Mouse (Mus musculus) forebrain, postnatal 0 days (tissue): ENCODE measurements around the gene Cped1. TPM values are rescaled to one million over a fixed set of nuclear protein-coding genes. Genes with fewer than 3 reads are reported as not detected.
A peak's percentile ranks its signal among the peaks of the same experiment; 100 is the strongest.

ENCODE experiments used
- ATAC-seq: fragments of 200-750 bp; cut with Nextera tagmentation; 2 replicates; pipeline ENCODE4 v1.8.0; 2017; ENCODE audit warnings: mild to moderate bottlenecking, moderate library complexity
- DNase-seq: peaks from one replicate; pipeline ENCODE4 v3.0.0-alpha.2; 2015
- H3K27ac ChIP-seq: fragments of 300-500 bp; sonication (generic); 2 replicates; pipeline ENCODE4 v1.5.1; 2014; ENCODE audit warnings: low read depth, mild to moderate bottlenecking, antibody characterized with exemption, low read length, moderate library complexity, mixed read lengths
- H3K27me3 ChIP-seq: fragments of 300-500 bp; sonication (generic); 2 replicates; pipeline ENCODE4 v1.6.1; 2014; ENCODE audit warnings: mild to moderate bottlenecking, low read length, mixed read lengths; ENCODE audit not compliant: insufficient read depth
- H3K36me3 ChIP-seq: fragments of 300-500 bp; sonication (generic); 2 replicates; pipeline ENCODE4 v1.6.1; 2014; ENCODE audit warnings: mild to moderate bottlenecking, moderate library complexity; ENCODE audit not compliant: insufficient read depth
- H3K4me1 ChIP-seq: fragments of 300-500 bp; sonication (generic); 2 replicates; pipeline ENCODE4 v1.6.1; 2014; ENCODE audit warnings: antibody characterized with exemption; ENCODE audit not compliant: insufficient read depth
- H3K4me2 ChIP-seq: fragments of 300-500 bp; sonication (generic); 2 replicates; pipeline ENCODE4 v1.6.1; 2014; ENCODE audit warnings: low read depth, mild to moderate bottlenecking, moderate library complexity
- H3K4me3 ChIP-seq: fragments of 300-500 bp; sonication (generic); 2 replicates; pipeline ENCODE4 v1.5.1; 2014; ENCODE audit warnings: low read depth, low read length, mixed read lengths
- H3K9ac ChIP-seq: fragments of 300-500 bp; sonication (generic); 2 replicates; pipeline ENCODE4 v1.6.1; 2014; ENCODE audit warnings: mild to moderate bottlenecking
- H3K9me3 ChIP-seq: fragments of 300-500 bp; sonication (generic); 2 replicates; pipeline ENCODE4 v1.6.1; 2016; ENCODE audit warnings: low read length
- CTCF ChIP-seq: sonication (generic); IDR thresholded peaks from 2 replicates; pipeline ENCODE4 v1.5.1; 2016; ENCODE audit warnings: antibody characterized with exemption, control low read depth, low read depth
- WGBS: fragments of 180-500 bp; shearing (Covaris S2); extraction: QIAGEN DNeasy Blood & Tissue Kit; methylation state at CpG from one replicate; pipeline ENCODE4 v1.1.7; 2014; 5-methylcytosine and 5-hydroxymethylcytosine counted together
- polyA plus RNA-seq: library from polyadenylated mRNA; unstranded; fragments of >200 nt; fragmentation: Nextera tagmentation; extraction: Ambion mirVana; gene quantifications from 2 replicates; pipeline ENCODE4 v1.2.1, GENCODE M21; 2015
- total RNA-seq: library from RNA; depleted of rRNA; stranded (reverse); fragments of >200 nt; gene quantifications from 2 replicates; pipeline ENCODE4 v1.2.3, GENCODE M21; 2014

Gene Cped1
- total and polyA plus RNA-seq, 2 experiments from 2014 or later: 2.4 to 6.5 TPM

DNA sequence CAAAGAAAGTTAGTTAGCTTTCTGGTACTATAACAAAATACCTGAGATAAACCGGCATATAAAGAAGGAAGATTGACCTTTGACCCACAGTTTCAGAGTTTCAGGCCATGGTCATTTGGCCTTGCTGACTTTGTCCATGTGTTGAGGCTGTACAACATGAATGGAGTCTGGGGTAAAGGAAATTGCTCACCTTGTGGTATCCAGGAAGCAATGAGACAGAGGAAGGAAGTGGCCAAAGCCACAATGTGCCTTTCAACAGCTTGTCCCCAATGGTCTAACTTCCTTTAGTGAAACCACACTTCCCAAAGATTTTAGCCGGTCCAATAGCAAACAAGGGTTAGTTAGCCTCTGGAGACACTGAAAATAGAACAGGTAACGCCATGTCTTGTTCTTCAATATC is 65.8 kb downstream of the Cped1 start:
- Histone ChIP-seq H3K36me3 (no peaks in the 10 kb centered on the region), H3K4me3 (no peak overlapping the region), H3K27ac (no peak overlapping the region), H3K9me3 (no peaks in the 10 kb centered on the region), H3K9ac (no peak overlapping the region), H3K27me3 (no peaks in the 10 kb centered on the region), H3K4me2 (no peak overlapping the region), H3K4me1 (no peaks in the 10 kb centered on the region)
- ATAC-seq (no peak), DNase-seq (no peak)
- TF ChIP-seq CTCF: no peak
- WGBS: 91% methylated on average over 3 of the region's 3 CpGs

DNA sequence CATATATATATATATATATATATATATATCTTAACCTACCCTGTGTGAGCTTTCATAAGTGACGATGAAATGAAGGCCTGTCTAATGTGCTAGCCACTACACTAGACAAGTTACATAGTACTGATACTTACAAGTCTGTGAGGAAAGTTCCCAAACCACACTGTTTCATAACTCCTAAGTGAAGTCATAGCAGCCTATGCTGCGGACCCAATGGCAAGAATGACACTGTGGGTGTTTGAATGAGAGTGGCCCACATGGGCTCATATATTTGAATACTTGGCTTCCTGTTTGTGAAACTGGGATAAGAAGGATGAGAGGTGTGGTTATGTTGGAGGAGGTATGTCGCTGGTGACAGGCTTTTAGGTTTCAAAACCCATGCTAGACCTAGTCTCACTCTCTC is 67.3 kb downstream of the Cped1 start:
- no peak for ATAC-seq
- Histone ChIP-seq H3K9ac (no peak overlapping the region), H3K27ac (no peak overlapping the region), H3K27me3 (no peaks in the 10 kb centered on the region), H3K4me2 (no peak overlapping the region), H3K9me3 (no peaks in the 10 kb centered on the region), H3K36me3 (no peaks in the 10 kb centered on the region), H3K4me3 (no peak overlapping the region), H3K4me1 (no peaks in the 10 kb centered on the region)
- no peak for DNase-seq
- no peak for TF ChIP-seq CTCF
- WGBS: 92% methylated on average over 3 of the region's 3 CpGs

DNA sequence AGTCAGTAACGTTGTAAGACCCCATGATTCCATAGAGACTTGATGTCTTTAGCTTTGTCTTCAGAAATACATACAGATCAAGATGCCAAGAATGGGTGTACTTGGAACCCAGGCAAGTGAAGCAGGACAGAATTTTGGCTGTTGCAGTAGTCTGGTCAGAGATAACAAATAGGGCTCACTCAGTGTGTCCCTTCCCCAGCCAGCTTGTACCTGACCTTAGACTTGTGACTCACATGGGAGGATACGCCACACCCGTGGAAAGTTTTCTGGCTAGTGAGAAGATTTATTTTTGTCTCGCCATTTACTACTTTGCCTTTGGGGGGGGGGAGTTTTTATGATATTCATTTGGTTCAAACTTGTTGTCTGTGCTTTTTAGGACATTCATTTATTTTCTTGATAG is 78.6 kb downstream of the Cped1 start:
- Histone ChIP-seq H3K4me1 (no peaks in the 10 kb centered on the region), H3K27me3 (no peaks in the 10 kb centered on the region), H3K36me3 (no peaks in the 10 kb centered on the region), H3K4me2 (no peak overlapping the region), H3K9ac (no peak overlapping the region), H3K9me3 (no peaks in the 10 kb centered on the region), H3K27ac (no peak overlapping the region), H3K4me3 (no peak overlapping the region)
- WGBS: 85% methylated on average over 4 of the region's 4 CpGs
- DNase-seq: no peak
- no peak for TF ChIP-seq CTCF
- no peak for ATAC-seq

DNA sequence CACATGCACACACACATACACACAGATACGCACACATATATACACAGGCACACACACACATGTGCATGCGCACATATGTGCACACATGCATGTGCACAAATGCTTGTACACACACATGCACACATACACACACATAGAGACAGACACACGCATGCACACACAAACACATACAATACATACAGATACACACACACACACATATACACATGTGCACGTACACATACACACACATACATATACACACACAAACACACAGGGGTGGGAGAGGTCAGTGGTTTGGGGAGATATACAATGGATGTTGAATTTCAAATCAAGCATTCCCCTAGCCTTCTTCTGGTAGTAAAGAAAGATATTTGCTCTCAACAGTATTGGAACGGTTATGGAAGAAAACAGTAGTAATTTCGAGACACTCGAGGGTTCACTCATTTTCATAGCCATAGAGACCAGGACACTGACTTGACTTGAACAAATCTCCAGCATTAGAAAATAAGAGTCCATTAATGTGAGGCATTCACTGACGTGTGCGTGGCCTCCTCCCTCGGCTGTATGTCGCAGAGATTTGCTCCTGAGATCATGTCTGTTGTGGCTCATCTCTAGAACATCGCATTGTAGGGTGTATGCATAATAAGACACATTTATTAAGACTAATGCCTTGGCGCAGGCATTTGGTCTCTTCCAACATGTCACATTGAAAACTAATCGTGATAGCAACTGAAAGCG is 85.0 kb downstream of the Cped1 start:
- H3K36me3 ChIP-seq: no peaks in the 10 kb centered on the region
- DNase-seq (no peak), ATAC-seq (peak; percentile 60)
- H3K9ac ChIP-seq: no peak overlapping the region
- no peaks in the 10 kb centered on the region for H3K4me1 ChIP-seq
- H3K9me3 ChIP-seq: no peaks in the 10 kb centered on the region
- TF ChIP-seq CTCF: no peak
- 0 out of 2 replicates have a peak overlapping the region, but pooled peaks have one; percentile 13 for H3K4me3 ChIP-seq
- WGBS: 78% methylated on average over 15 of the region's 15 CpGs
- peak overlapping the region; percentile 35 for H3K4me2 ChIP-seq
- H3K27me3 ChIP-seq: no peaks in the 10 kb centered on the region
- no peak overlapping the region; the same call in 1 of the 2 replicates for H3K27ac ChIP-seq

GRCm38 (mm10) chr6:22071323-22071840 is 85.7 kb downstream of the Cped1 start:
- Histone ChIP-seq H3K27me3 (no peaks in the 10 kb centered on the region), H3K27ac (no peak overlapping the region; the same call in 1 of the 2 replicates), H3K4me3 (0 out of 2 replicates have a peak overlapping the region, but pooled peaks have one; percentile 13), H3K9ac (no peak overlapping the region), H3K4me1 (no peaks in the 10 kb centered on the region), H3K9me3 (no peaks in the 10 kb centered on the region), H3K4me2 (peak overlapping the region; percentile 35), H3K36me3 (no peaks in the 10 kb centered on the region)
- TF ChIP-seq CTCF: peak; percentile 57
- ATAC-seq (peak; percentile 78), DNase-seq (peak; percentile 61)
- WGBS: 19% methylated on average over 4 of the region's 4 CpGs

GRCm38 (mm10) chr6:22072737-22073136 is 87.0 kb downstream of the Cped1 start:
- no peak for TF ChIP-seq CTCF
- ATAC-seq (no peak), DNase-seq (no peak)
- Histone ChIP-seq H3K36me3 (no peaks in the 10 kb centered on the region), H3K27ac (no peak overlapping the region), H3K4me3 (no peak overlapping the region), H3K4me2 (no peak overlapping the region), H3K9ac (no peak overlapping the region), H3K27me3 (no peaks in the 10 kb centered on the region), H3K9me3 (no peaks in the 10 kb centered on the region), H3K4me1 (no peaks in the 10 kb centered on the region)
- 79% methylated on average over 4 of the region's 4 CpGs for WGBS

DNA sequence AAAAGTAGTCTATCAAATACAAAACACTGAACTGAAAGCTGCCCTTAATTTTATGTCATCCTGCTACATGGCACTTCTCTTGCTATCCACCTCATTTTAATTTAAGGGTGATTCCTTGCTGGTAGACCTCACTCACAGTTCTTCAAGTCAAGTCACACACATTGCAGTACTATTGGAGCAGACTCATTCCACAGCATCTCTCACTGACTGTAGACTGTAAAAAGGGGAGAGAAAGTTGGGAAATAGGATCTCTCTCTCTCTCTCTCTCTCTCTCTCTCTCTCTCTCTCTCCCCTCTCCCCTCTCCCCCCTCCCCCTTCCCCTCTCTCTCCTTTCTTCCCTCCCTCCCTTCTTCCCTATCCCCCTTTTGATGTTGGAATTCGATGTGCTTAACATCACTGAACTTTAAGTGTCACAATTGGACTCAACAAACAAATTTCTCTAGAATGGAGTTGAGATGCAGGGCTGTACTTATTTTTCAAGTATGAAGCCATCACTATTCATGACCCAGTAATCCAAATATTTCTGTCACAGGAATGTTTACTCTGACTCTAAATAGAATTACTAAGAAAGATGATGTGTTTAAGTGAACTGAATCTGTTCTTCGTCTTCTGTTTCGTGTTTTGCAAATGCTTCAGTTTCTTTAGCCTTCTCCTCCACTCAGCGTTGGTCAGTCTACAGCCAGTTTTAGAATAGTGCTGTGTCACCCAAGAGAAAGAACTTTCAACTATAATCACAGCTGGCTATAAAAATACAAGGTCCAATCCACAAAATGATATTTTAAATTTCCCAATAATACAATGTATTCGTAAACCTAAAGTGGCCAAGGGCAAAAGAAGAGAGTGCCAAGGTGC is 88.7 kb downstream of the Cped1 start:
- H3K4me2 ChIP-seq: no peak overlapping the region
- no peak overlapping the region for H3K9ac ChIP-seq
- no peak for TF ChIP-seq CTCF
- DNase-seq (no peak), ATAC-seq (no peak)
- no peaks in the 10 kb centered on the region for H3K36me3 ChIP-seq
- 86% methylated on average over 5 of the region's 5 CpGs for WGBS
- H3K4me3 ChIP-seq: no peak overlapping the region
- H3K27me3 ChIP-seq: no peaks in the 10 kb centered on the region
- no peak overlapping the region for H3K27ac ChIP-seq
- no peaks in the 10 kb centered on the region for H3K4me1 ChIP-seq
- no peaks in the 10 kb centered on the region for H3K9me3 ChIP-seq
